Mouse (Mus musculus) kidney, postnatal 0 days (tissue): ENCODE data around the gene Tigd2. TPM values are rescaled to one million over a fixed set of nuclear protein-coding genes. Genes with fewer than 3 reads are reported as not detected.

Experiments
- ATAC-seq: fragments of 200-750 bp; cut with Nextera tagmentation; replicated peaks from 2 replicates; pipeline ENCODE4 v1.8.0; 2017; ENCODE audit warnings: low read depth, moderate number of reproducible peaks, moderate TSS enrichment, moderate library complexity; ENCODE audit not compliant: low FRiP score
- DNase-seq: peaks from one replicate; pipeline ENCODE4 v3.0.0-alpha.2; 2016; ENCODE audit warnings: low spot score
- H3K27ac ChIP-seq: fragments of 300-500 bp; sonication (generic); 2 replicates; pipeline ENCODE4 v1.5.1; 2014; ENCODE audit warnings: mild to moderate bottlenecking
- H3K27me3 ChIP-seq: fragments of 300-500 bp; sonication (generic); 2 replicates; pipeline ENCODE4 v1.6.1; 2014; ENCODE audit warnings: low read length, mixed read lengths; ENCODE audit not compliant: insufficient read depth
- H3K36me3 ChIP-seq: fragments of 300-500 bp; sonication (generic); 2 replicates; pipeline ENCODE4 v1.6.1; 2014; ENCODE audit warnings: low read length, mixed read lengths; ENCODE audit not compliant: insufficient read depth
- H3K4me1 ChIP-seq: fragments of 300-500 bp; sonication (generic); replicated peaks from 2 replicates; pipeline ENCODE4 v1.6.1; 2014; ENCODE audit warnings: antibody characterized with exemption, low read length, mixed read lengths; ENCODE audit not compliant: insufficient read depth
- H3K4me2 ChIP-seq: fragments of 300-500 bp; sonication (generic); 2 replicates; pipeline ENCODE4 v1.6.1; 2014; ENCODE audit warnings: mild to moderate bottlenecking, low read length, moderate library complexity, mixed read lengths
- H3K4me3 ChIP-seq: fragments of 300-500 bp; sonication (generic); replicated peaks from 2 replicates; pipeline ENCODE4 v1.5.1; 2014; ENCODE audit warnings: low read depth, low read length
- H3K9ac ChIP-seq: fragments of 300-500 bp; sonication (generic); 2 replicates; pipeline ENCODE4 v1.6.1; 2014; ENCODE audit warnings: low read depth, low read length
- H3K9me3 ChIP-seq: fragments of 300-500 bp; sonication (generic); replicated peaks from 2 replicates; pipeline ENCODE4 v1.6.1; 2016; ENCODE audit warnings: low read length, inconsistent platforms, mixed read lengths
- CTCF ChIP-seq: IDR thresholded peaks from 2 replicates; pipeline ENCODE4 v1.5.1; 2016; ENCODE audit warnings: antibody characterized with exemption, low read depth, mild to moderate bottlenecking, moderate library complexity
- WGBS: fragments of 180-500 bp; shearing (Covaris S2); extraction: QIAGEN DNeasy Blood & Tissue Kit; methylation state at CpG from one replicate; pipeline ENCODE4 v1.1.7; 2014; 5-methylcytosine and 5-hydroxymethylcytosine counted together
- polyA plus RNA-seq: library from polyadenylated mRNA; unstranded; fragments of >200 nt; fragmentation: Nextera tagmentation; extraction: Ambion mirVana; gene quantifications from 2 replicates; pipeline ENCODE4 v1.2.1, GENCODE M21; 2015

The Tigd2 gene
- 14.6 and 16.9 TPM in 2 replicates for polyA plus RNA-seq

DNA sequence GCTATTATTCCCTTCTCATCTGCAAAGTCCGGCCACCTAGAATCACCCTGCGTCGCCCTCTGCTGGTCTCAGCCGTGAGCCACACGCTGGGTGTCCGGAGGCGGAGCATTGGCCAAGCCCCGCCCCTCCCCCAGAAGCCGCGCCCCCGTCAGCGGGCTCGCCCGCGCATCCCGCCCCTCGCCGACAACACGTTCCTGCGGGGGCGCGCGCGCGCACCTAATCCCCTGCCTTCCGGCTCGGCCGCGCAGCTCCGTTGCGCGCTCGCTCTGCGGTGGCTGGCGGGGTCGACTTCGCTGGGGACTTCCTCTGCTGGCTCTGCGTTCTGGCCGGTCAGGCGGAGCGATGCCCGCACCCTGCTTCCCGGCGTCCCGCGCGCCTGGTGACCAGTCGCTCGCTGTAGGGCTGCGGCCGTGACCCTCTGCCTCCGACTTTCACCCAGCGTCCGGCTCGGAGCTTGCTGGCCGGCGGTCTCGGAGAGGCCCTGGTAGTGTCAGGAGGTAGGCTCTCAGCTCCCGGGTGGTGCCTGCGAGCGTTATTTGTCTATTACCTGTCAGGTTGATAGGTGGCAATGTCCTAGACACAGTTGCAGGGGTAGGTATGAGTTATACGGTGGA, at the start of gene Tigd2:
TSS of gene Tigd2 (plus strand) at position 186 of the 614 bp plus-strand sequence.
- peak; percentile 91 for DNase-seq
- no peaks in the 10 kb centered on the region for H3K36me3 ChIP-seq
- H3K4me1 ChIP-seq: 0 out of 2 replicates have a peak, but pooled peaks cover 10% of the 10 kb centered on the region
- no peaks in the 10 kb centered on the region for H3K27me3 ChIP-seq
- H3K9me3 ChIP-seq: no peaks in the 10 kb centered on the region
- H3K9ac ChIP-seq: peak within 1 kb of the TSS; percentile 75
- under 1% methylated on average over 62 of the region's 62 CpGs for WGBS
- H3K4me3 ChIP-seq: peak within 1 kb of the TSS; percentile 70
- H3K27ac ChIP-seq: peak within 1 kb of the TSS; percentile 80
- H3K4me2 ChIP-seq: peak within 1 kb of the TSS; percentile 77
- peak; percentile 97 for ATAC-seq
- peak; percentile 80 for TF ChIP-seq CTCF

DNA sequence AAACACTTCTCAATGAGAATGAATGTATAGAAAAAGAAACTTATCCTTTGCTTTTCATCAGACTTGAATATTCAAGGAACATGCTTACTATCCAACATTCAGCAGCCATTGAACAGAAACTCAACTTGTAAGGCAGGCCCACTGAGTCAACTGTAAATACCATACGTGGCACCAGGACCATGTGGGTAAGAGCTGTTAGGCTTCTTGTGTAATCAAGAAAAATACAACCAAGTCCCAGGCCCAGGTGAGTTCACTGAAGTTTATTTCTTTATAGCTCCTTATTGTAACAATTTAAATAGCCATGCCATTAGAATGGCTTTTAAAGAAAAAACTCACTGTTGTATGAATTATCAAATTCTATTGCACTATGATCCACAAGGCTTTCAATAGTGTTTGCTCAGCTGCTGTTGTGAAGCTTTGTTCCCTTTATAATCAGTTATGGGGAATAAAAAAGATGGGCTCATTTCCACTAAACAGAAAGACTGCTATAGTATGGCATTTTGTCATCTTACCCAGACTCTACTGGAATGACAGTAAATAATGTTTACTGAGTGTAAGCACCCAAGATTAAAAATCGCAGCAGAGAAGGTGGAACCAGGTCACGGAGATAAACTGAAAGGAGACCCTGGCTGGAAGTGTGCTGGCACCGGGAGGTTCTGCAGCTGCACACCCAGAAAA, 46.7 kb upstream of the Tigd2 start:
- no peak overlapping the region for H3K9ac ChIP-seq
- WGBS: 85% methylated on average over 4 of the region's 4 CpGs
- H3K36me3 ChIP-seq: no peaks in the 10 kb centered on the region
- no peaks in the 10 kb centered on the region for H3K27me3 ChIP-seq
- H3K9me3 ChIP-seq: no peaks in the 10 kb centered on the region
- DNase-seq: no peak
- ATAC-seq: no peak
- TF ChIP-seq CTCF: no peak
- H3K4me2 ChIP-seq: no peak overlapping the region
- no peaks in the 10 kb centered on the region for H3K4me1 ChIP-seq
- no peak overlapping the region for H3K27ac ChIP-seq
- no peak overlapping the region for H3K4me3 ChIP-seq

DNA sequence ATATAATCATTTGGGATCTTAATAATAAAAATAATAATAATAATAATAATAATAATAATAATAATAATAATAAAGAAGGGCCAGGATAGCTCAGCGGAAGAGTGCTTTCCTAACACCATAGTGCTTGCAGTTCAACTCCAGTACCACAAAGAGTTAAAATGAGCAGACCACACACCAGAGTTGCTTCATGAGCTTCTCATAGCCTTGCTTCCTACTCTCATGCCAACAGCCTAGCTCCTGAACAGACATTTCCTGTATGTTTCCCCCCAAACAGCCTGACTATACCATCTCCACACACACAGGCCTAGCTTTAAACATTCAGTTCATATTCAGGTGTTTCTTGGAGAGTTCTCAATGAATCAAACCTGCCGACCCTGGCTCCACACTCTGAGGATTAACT, 45.8 kb upstream of the Tigd2 start:
- WGBS: 79% methylated on average over 2 of the region's 2 CpGs
- no peak overlapping the region for H3K4me2 ChIP-seq

GRCm38 (mm10) chr6:59163407-59163806, 45.3 kb upstream of the Tigd2 start:
- Histone ChIP-seq H3K9ac (no peak overlapping the region), H3K4me2 (no peak overlapping the region), H3K4me3 (no peak overlapping the region), H3K9me3 (no peaks in the 10 kb centered on the region), H3K27ac (no peak overlapping the region), H3K36me3 (no peaks in the 10 kb centered on the region), H3K27me3 (no peaks in the 10 kb centered on the region), H3K4me1 (no peaks in the 10 kb centered on the region)
- TF ChIP-seq CTCF: no peak
- ATAC-seq: no peak
- 85% methylated on average over 3 of the region's 3 CpGs for WGBS
- DNase-seq: no peak

More for the DNA sequence above, 45.8 kb upstream of the Tigd2 start:
- ATAC-seq (no peak), DNase-seq (no peak)
- TF ChIP-seq CTCF: no peak
- no peak overlapping the region for H3K4me3 ChIP-seq
- no peak overlapping the region for H3K9ac ChIP-seq
- no peaks in the 10 kb centered on the region for H3K4me1 ChIP-seq
- no peaks in the 10 kb centered on the region for H3K9me3 ChIP-seq
- no peaks in the 10 kb centered on the region for H3K27me3 ChIP-seq
- H3K27ac ChIP-seq: no peak overlapping the region
- no peaks in the 10 kb centered on the region for H3K36me3 ChIP-seq

GRCm38 (mm10) chr6:59168939-59169338, 39.7 kb upstream of the Tigd2 start:
- TF ChIP-seq CTCF: no peak
- WGBS: 35% methylated on average over 2 of the region's 2 CpGs
- no peak overlapping the region for H3K4me2 ChIP-seq
- DNase-seq: no peak
- H3K27me3 ChIP-seq: no peaks in the 10 kb centered on the region
- no peak overlapping the region for H3K27ac ChIP-seq
- H3K4me3 ChIP-seq: no peak overlapping the region
- no peaks in the 10 kb centered on the region for H3K36me3 ChIP-seq
- H3K9me3 ChIP-seq: no peaks in the 10 kb centered on the region
- no peak for ATAC-seq
- H3K9ac ChIP-seq: no peak overlapping the region
- no peaks in the 10 kb centered on the region for H3K4me1 ChIP-seq

DNA sequence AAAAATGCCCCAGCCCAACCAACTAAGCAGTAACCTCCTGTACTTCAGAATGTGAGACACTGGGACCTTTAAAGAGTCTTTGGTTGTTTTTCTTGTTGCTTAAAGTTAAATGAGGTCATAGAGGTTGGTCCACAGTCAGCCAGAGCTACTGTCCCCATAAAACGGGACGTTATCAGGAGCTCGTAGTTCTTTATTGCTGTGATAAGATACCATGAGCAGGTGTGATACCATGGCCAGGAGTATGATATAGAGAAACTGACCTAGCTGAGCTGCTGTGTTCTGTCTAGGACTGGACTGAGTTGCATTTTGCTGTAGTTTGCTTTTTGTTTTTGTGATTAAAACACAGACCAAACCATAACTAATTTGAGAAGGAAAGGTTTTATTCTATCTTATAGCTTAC, 37.4 kb upstream of the Tigd2 start:
- Histone ChIP-seq H3K27me3 (no peaks in the 10 kb centered on the region), H3K27ac (no peak overlapping the region), H3K36me3 (no peaks in the 10 kb centered on the region), H3K4me1 (no peaks in the 10 kb centered on the region), H3K9me3 (no peaks in the 10 kb centered on the region), H3K9ac (no peak overlapping the region), H3K4me2 (no peak overlapping the region), H3K4me3 (no peak overlapping the region)
- TF ChIP-seq CTCF: no peak
- DNase-seq (no peak), ATAC-seq (no peak)
- WGBS: 31% methylated on average over 3 of the region's 3 CpGs
